Mouse (Mus musculus): ENCODE results near the gene Hoxd11.
A peak's percentile ranks its signal among the peaks of the same experiment; 100 is the strongest.

Gene Hoxd11

GRCm38 (mm10) chr2:74711721-74712621 is 32.6 kb downstream of the Hoxd11 start, which contains the start of the genes Hoxd3 and Hoxd4:
Hoxd3 (plus strand) TSS chr2:74711927.
Hoxd4 (plus strand) TSS chr2:74711929.
- no peak for DNase-seq

- DNase-seq: no peak
Measured at GRCm38 (mm10) chr2:74713239-74714150, 34.1 kb downstream of the Hoxd11 start.

- DNase-seq: no peak
Measured at GRCm38 (mm10) chr2:74714156-74714789, 34.9 kb downstream of the Hoxd11 start.

GRCm38 (mm10) chr2:74714881-74715280 is 35.5 kb downstream of the Hoxd11 start:
- DNase-seq: no peak

- peak; percentile 20 for DNase-seq
Measured at GRCm38 (mm10) chr2:74715504-74716241, 36.3 kb downstream of the Hoxd11 start.

GRCm38 (mm10) chr2:74720384-74720783 is 41.0 kb downstream of the Hoxd11 start:
- no peak for DNase-seq

- DNase-seq: no peak
Measured at GRCm38 (mm10) chr2:74720955-74721491, 41.7 kb downstream of the Hoxd11 start.

GRCm38 (mm10) chr2:74721882-74722281 is 42.5 kb downstream of the Hoxd11 start:
- no peak for DNase-seq

GRCm38 (mm10) chr2:74722949-74723348 is 43.6 kb downstream of the Hoxd11 start:
- no peak for DNase-seq

- no peak for DNase-seq
Measured at GRCm38 (mm10) chr2:74724244-74725015, 45.1 kb downstream of the Hoxd11 start.

GRCm38 (mm10) chr2:74725171-74725570 is 45.8 kb downstream of the Hoxd11 start:
- DNase-seq: no peak

GRCm38 (mm10) chr2:74726551-74726950 is 47.2 kb downstream of the Hoxd11 start, which contains the start of gene Gm28230:
Gm28230 (plus strand) TSS chr2:74726728.
- DNase-seq: no peak

- no peak for DNase-seq
Measured at GRCm38 (mm10) chr2:74726973-74727639, 47.7 kb downstream of the Hoxd11 start.

- DNase-seq: no peak
Measured at GRCm38 (mm10) chr2:74727640-74728302, 48.4 kb downstream of the Hoxd11 start.

GRCm38 (mm10) chr2:74728303-74728680 is 48.9 kb downstream of the Hoxd11 start:
- DNase-seq: no peak

- DNase-seq: no peak
Measured at GRCm38 (mm10) chr2:74730331-74730730, 51.0 kb downstream of the Hoxd11 start.

- no peak for DNase-seq
Measured at GRCm38 (mm10) chr2:74731055-74731454, 51.7 kb downstream of the Hoxd11 start.

- DNase-seq: no peak
Measured at GRCm38 (mm10) chr2:74731799-74732512, 52.6 kb downstream of the Hoxd11 start.
